Mouse (Mus musculus) layer of hippocampus, adult 6 months (tissue): Measurements from ENCODE around the gene Psen1. TPM values are rescaled to one million over a fixed set of nuclear protein-coding genes. Genes with fewer than 3 reads are reported as not detected.

Experiments used
- long read RNA-seq, 2 experiments: library from polyadenylated mRNA; unstranded; transcript quantifications; one replicate each; pipeline ENCODE4 v2.0.0; 2019 to 2020
- polyA plus RNA-seq: library from polyadenylated mRNA; unstranded; fragments of <200 nt; fragmentation: Nextera tagmentation; gene quantifications from 2 replicates; pipeline ENCODE4 v1.2.3, GENCODE M21; 2021

Gene Psen1
- polyA plus RNA-seq = 25.3 and 30.2 TPM in 2 replicates
- long read RNA-seq, experiment 1, transcript Psen1-201 (12 exons, 2,690 nt) = major isoform, 16 of 31 reads
- long read RNA-seq, experiment 1, partial matches to known transcripts = 8 of 31 reads
- long read RNA-seq, experiment 1, other reads (novel, unspliced or antisense) = 7 of 31 reads
- long read RNA-seq, experiment 2, transcript Psen1-201 (12 exons, 2,690 nt) = major isoform, 267 of 303 reads
- long read RNA-seq, experiment 2, partial matches to known transcripts = 10 of 303 reads
- long read RNA-seq, experiment 2, other reads (novel, unspliced or antisense) = 23 of 303 reads

DNA sequence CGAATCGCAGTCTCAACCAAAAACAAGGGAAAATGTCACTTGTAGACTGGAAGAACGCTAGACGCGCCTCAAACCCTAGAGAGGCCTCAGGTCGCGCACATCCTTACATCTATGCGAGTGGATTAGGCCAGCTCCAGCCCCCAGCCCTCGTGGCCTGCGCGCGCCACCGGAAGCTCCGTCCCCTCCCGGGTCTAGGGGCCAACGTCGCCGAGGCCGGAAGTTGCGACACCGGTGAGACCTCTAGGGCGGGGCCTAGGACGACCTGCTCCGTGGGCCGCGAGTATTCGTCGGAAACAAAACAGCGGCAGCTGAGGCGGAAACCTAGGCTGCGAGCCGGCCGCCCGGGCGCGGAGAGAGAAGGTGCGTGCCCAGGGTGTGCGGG, at the start of gene Psen1:
Gene Psen1 (plus strand): TSS at position 219 of the 382 bp plus-strand sequence.

DNA sequence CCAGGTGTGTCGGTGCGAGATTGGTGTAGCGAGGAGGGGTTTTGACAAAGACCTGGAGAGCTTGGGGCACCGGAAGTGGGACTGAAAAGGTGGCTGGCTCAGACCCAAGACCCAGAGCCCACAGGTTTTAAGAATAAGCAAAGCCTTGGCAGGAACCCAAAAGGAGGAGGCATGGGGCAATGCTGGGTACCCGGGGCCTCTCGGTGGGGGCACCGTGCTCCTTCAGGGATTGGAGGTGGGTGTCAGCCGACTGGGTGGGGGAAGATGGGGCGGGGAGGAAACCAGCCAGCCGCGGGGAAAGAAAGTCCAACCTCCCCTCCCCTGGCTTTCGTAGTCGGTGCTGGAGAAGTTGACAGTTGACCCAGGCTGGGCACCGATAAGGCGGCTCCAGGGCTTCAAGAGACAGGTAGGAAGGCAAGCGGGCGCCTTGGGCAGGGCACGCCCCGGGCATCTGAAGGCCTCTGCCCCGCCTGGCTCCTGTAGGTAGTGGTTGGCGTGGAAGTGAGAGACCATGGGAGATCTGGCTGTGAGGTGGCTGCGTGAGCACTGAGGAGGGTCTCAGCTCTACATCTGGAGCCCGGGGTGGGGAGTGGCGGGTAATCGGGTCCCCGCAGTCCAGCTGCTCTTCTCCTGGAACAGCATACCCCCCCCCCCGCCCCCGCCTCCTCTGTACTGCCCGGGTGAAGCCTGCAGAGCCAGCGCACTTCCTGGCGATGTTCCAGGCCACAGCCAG, 75.5 kb downstream of the Psen1 start, which contains the start of gene Papln:
Gene Papln (plus strand): TSS at position 324 of the 733 bp plus-strand sequence.

Other genes with a start within 250 kb of the Psen1 start
- gene Dpf3, start 200.4 kb upstream of the Psen1 start, polyA plus RNA-seq = 7.5 and 8.5 TPM in 2 replicates
- 21.7 and 21.9 TPM in 2 replicates for gene Dcaf4, start 167.7 kb upstream of the Psen1 start, polyA plus RNA-seq
- 5.1 and 5.8 TPM in 2 replicates for gene Zfyve1, start 90.9 kb upstream of the Psen1 start, polyA plus RNA-seq
- gene Rbm25, start 56.9 kb upstream of the Psen1 start, polyA plus RNA-seq = 46.0 and 51.1 TPM in 2 replicates
- gene Papln, start 75.5 kb downstream of the Psen1 start, polyA plus RNA-seq = 0.05 and 0.08 TPM in 2 replicates
- gene Numb, start 233.8 kb downstream of the Psen1 start, polyA plus RNA-seq = 8.6 and 12.7 TPM in 2 replicates